Comparison of ENCODE assay signal across 14 mouse cellular contexts in genomic region chr1:54585971-54586555, GRCm38 (mm10). TPM values are rescaled to one million over a fixed set of nuclear protein-coding genes. Genes with fewer than 3 reads are reported as not detected.
A peak's percentile ranks its signal among the peaks of the same experiment; 100 is the strongest.
DNase-seq lines count a peak whose midpoint lies in the region; ATAC-seq and TF ChIP-seq lines count a peak whose summit lies in the region.
"Had no signal": no experiment of that assay in that cellular context is flagged by ENCODE, and none has a peak within 500 bp of the region (broad histone marks: within the 10 kb centered on the region; RNA-seq: fewer than 3 reads in every experiment).

No protein-coding gene starts in this region.

- H3K4me2 ChIP-seq in midbrain, embryonic 13.5 days (replicated peaks), result no peak overlapping the region
- H3K4me2 ChIP-seq in midbrain, embryonic 16.5 days (ENCODE audit: low read length), result no peak overlapping the region
- no peak overlapping the region for H3K4me2 ChIP-seq in forebrain, embryonic 14.5 days (ENCODE audit: low read length)
- H3K4me2 ChIP-seq: embryonic facial prominence, embryonic 15.5 days; lung, embryonic 14.5 days had no signal

- no peak for ATAC-seq in CD4-positive, CD25-positive, alpha-beta regulatory T cell, adult 4 months
- ATAC-seq in midbrain, embryonic 13.5 days, result peak; percentile 40; the same call in 1 of the 2 replicates
- no peak for ATAC-seq in midbrain, embryonic 16.5 days
- ATAC-seq in forebrain, embryonic 14.5 days, result 0 out of 2 replicates have a peak, but pooled peaks have one; percentile 22

- 45% methylated on average over 5 of the region's 5 CpGs for WGBS in midbrain, embryonic 13.5 days
- 45% methylated on average over 5 of the region's 5 CpGs for WGBS in midbrain, embryonic 16.5 days
- 28% methylated on average over 5 of the region's 5 CpGs for WGBS in forebrain, embryonic 14.5 days
- WGBS in small intestine, adult 2 months, result 25% methylated on average over 5 of the region's 5 CpGs
- WGBS in cerebellum, adult 2 months, result 41% methylated on average over 5 of the region's 5 CpGs

- H3K4me1 ChIP-seq in midbrain, embryonic 13.5 days (replicated peaks), result peaks cover 17% of the 10 kb centered on the region
- H3K4me1 ChIP-seq in midbrain, embryonic 16.5 days (ENCODE audit: control insufficient read depth, insufficient read depth, low read length), result peaks cover 11% of the 10 kb centered on the region
- H3K4me1 ChIP-seq in forebrain, embryonic 14.5 days (ENCODE audit: control insufficient read depth, insufficient read depth, low read length), result peaks cover 10% of the 10 kb centered on the region
- H3K4me1 ChIP-seq in small intestine, adult 2 months (ENCODE audit: control insufficient read depth, insufficient read depth, insufficient read length, low read length), result peaks cover 9% of the 10 kb centered on the region; the same call in 1 of the 2 replicates
- H3K4me1 ChIP-seq in cerebellum, adult 2 months (ENCODE audit: control insufficient read depth, insufficient read depth, low read length), result no peaks in the 10 kb centered on the region
- H3K4me1 ChIP-seq: embryonic facial prominence, embryonic 15.5 days had no signal

- no peak for TF ChIP-seq POLR2A in small intestine, adult 2 months (IDR thresholded peaks at IDR 0.05; ENCODE audit: low read depth, low read length)
- no peak for TF ChIP-seq POLR2A in cerebellum, adult 2 months (IDR thresholded peaks at IDR 0.05; ENCODE audit: borderline replicate concordance, insufficient read depth, low read length)

- H3K27me3 ChIP-seq in midbrain, embryonic 13.5 days, result no peaks in the 10 kb centered on the region
- no peaks in the 10 kb centered on the region for H3K27me3 ChIP-seq in midbrain, embryonic 16.5 days (ENCODE audit: control insufficient read depth, insufficient read depth, low read depth, low read length)
- H3K27me3 ChIP-seq in forebrain, embryonic 14.5 days (replicated peaks; ENCODE audit: control insufficient read depth, insufficient read depth, low read length), result no peaks in the 10 kb centered on the region
- H3K27me3 ChIP-seq in small intestine, adult 2 months (ENCODE audit: control insufficient read depth, insufficient read depth, low read length), result no peaks in the 10 kb centered on the region
- H3K27me3 ChIP-seq in cerebellum, adult 2 months (ENCODE audit: control insufficient read depth, insufficient read depth, low read length), result no peaks in the 10 kb centered on the region
- H3K27me3 ChIP-seq: embryonic facial prominence, embryonic 15.5 days had no signal

- DNase-seq in CD4-positive, CD25-positive, alpha-beta regulatory T cell, adult 2 months (ENCODE audit: low read depth, low spot score), result peak; percentile 31
- DNase-seq in forebrain, embryonic 14.5 days (ENCODE audit: low spot score), result peak; percentile 22
- no peak for DNase-seq in cerebellum, adult 11 months
- no peak for DNase-seq in cerebellum, adult 2 months
- DNase-seq: cerebellum, postnatal 10 days; heart, postnatal 14 days; lung, embryonic 14.5 days; right cerebral cortex, postnatal 4 days had no signal

- H3K4me3 ChIP-seq in midbrain, embryonic 13.5 days (replicated peaks), result no peak overlapping the region
- H3K4me3 ChIP-seq in midbrain, embryonic 16.5 days (ENCODE audit: low read depth, low read length), result no peak overlapping the region
- H3K4me3 ChIP-seq in forebrain, embryonic 14.5 days (ENCODE audit: low read depth, low read length), result no peak overlapping the region
- H3K4me3 ChIP-seq in small intestine, adult 2 months (ENCODE audit: low read depth, low read length), result no peak overlapping the region
- no peak overlapping the region for H3K4me3 ChIP-seq in cerebellum, adult 2 months (replicated peaks; ENCODE audit: insufficient read depth, low read depth, low read length)
- H3K4me3 ChIP-seq: embryonic facial prominence, embryonic 15.5 days; left cerebral cortex, adult 2 months had no signal

- H3K9ac ChIP-seq in midbrain, embryonic 13.5 days (replicated peaks), result no peak overlapping the region
- no peak overlapping the region for H3K9ac ChIP-seq in midbrain, embryonic 16.5 days (ENCODE audit: low read depth, low read length)
- H3K9ac ChIP-seq in forebrain, embryonic 14.5 days (ENCODE audit: low read length), result no peak overlapping the region
- H3K9ac ChIP-seq: embryonic facial prominence, embryonic 15.5 days; lung, embryonic 14.5 days had no signal

- no peaks in the 10 kb centered on the region for H3K36me3 ChIP-seq in midbrain, embryonic 13.5 days
- H3K36me3 ChIP-seq in midbrain, embryonic 16.5 days (ENCODE audit: control insufficient read depth, insufficient read depth, low read length), result no peaks in the 10 kb centered on the region
- no peaks in the 10 kb centered on the region for H3K36me3 ChIP-seq in forebrain, embryonic 14.5 days (ENCODE audit: control insufficient read depth, insufficient read depth, low read length)
- no peaks in the 10 kb centered on the region for H3K36me3 ChIP-seq in small intestine, adult 2 months (ENCODE audit: control insufficient read depth, insufficient read depth, low read length)
- H3K36me3 ChIP-seq: embryonic facial prominence, embryonic 15.5 days had no signal

- TF ChIP-seq CTCF in small intestine, adult 2 months (IDR thresholded peaks at IDR 0.05; ENCODE audit: extremely low read depth, insufficient read length, insufficient replicate concordance, low read depth, low read length), result no peak
- no peak for TF ChIP-seq CTCF in cerebellum, adult 2 months (IDR thresholded peaks at IDR 0.05; ENCODE audit: borderline replicate concordance, insufficient read depth, low read depth, low read length)

- no peaks in the 10 kb centered on the region for H3K9me3 ChIP-seq in midbrain, embryonic 13.5 days
- no peaks in the 10 kb centered on the region for H3K9me3 ChIP-seq in midbrain, embryonic 16.5 days (replicated peaks; ENCODE audit: control insufficient read depth, low read length, poor library complexity, severe bottlenecking)
- no peaks in the 10 kb centered on the region for H3K9me3 ChIP-seq in forebrain, embryonic 14.5 days (replicated peaks; ENCODE audit: control insufficient read depth, low read length)
- H3K9me3 ChIP-seq: embryonic facial prominence, embryonic 15.5 days had no signal

- H3K27ac ChIP-seq in midbrain, embryonic 13.5 days, result no peak overlapping the region
- H3K27ac ChIP-seq in midbrain, embryonic 16.5 days (ENCODE audit: low read length), result no peak overlapping the region
- H3K27ac ChIP-seq in forebrain, embryonic 14.5 days (ENCODE audit: low read depth, low read length), result no peak overlapping the region
- H3K27ac ChIP-seq in small intestine, adult 2 months (ENCODE audit: insufficient read depth, low read depth, low read length), result peak overlapping the region; percentile 43; the same call in 1 of the 2 replicates
- no peak overlapping the region for H3K27ac ChIP-seq in cerebellum, adult 2 months (ENCODE audit: insufficient read depth, low read length)
- H3K27ac ChIP-seq: embryonic facial prominence, embryonic 15.5 days; left cerebral cortex, adult 2 months had no signal

RNA-seq across cellular contexts. Expression of gene Pgap1, which starts 28.6 kb away (rescaled TPM):
- polyA plus RNA-seq in CD4-positive, CD25-positive, alpha-beta regulatory T cell, adult 4 months (2017; shearing (Covaris generic)), result 10 to 100 TPM in 1 of 2 experiments, 1 to 10 TPM in 1; 8.6 to 12.8 TPM
- 27.5 and 27.9 TPM in 2 replicates for polyA plus RNA-seq in midbrain, embryonic 13.5 days (2015; fragmentation: Nextera tagmentation; extraction: Ambion mirVana)
- 29.8 and 34.5 TPM in 2 replicates for polyA plus RNA-seq in midbrain, embryonic 16.5 days (2015; fragmentation: Nextera tagmentation; extraction: Ambion mirVana)
- polyA plus RNA-seq in forebrain, embryonic 14.5 days (2014; fragmentation: Nextera tagmentation; extraction: Ambion mirVana), result 33.3 and 48.9 TPM in 2 replicates
- 0.51 and 0.61 TPM in 2 replicates for polyA plus RNA-seq in small intestine, adult 2 months (2012; rRNA removed)
- 6.7 TPM in 2 replicates for polyA plus RNA-seq in cerebellum, adult 2 months (2012; rRNA removed)

Comparison
In these comparisons a context has a peak if more than half of its experiments do, and no peak if none do; other contexts are left out.
1. ATAC-seq: peak in midbrain, embryonic 13.5 days (single experiment) and forebrain, embryonic 14.5 days (single experiment); none in CD4-positive, CD25-positive, alpha-beta regulatory T cell, adult 4 months (single experiment) and midbrain, embryonic 16.5 days (single experiment).
2. DNase-seq: peak in CD4-positive, CD25-positive, alpha-beta regulatory T cell, adult 2 months (single experiment) and forebrain, embryonic 14.5 days (single experiment); none in cerebellum, adult 11 months (single experiment) and cerebellum, adult 2 months (0 of 2).